Mouse (Mus musculus) ES-E14 (cell line): ENCODE data around the gene Gabbr1. TPM values are rescaled to one million over a fixed set of nuclear protein-coding genes. Genes with fewer than 3 reads are reported as not detected.
A peak's percentile ranks its signal among the peaks of the same experiment; 100 is the strongest.
"Not testable (repeated sequence)": the region's sequence is repeated elsewhere in the genome, so short reads cannot be mapped to it uniquely, and the experiment has no call there.

Experiments used
- DNase-seq: peaks from one replicate; pipeline ENCODE4 v3.0.0-alpha.2; 2013; ENCODE audit warnings: low read depth, low spot score
- H3K27ac ChIP-seq: 2 replicates; pipeline ENCODE4 v1.5.1; 2012; ENCODE audit warnings: low read depth, mild to moderate bottlenecking, low read length, moderate library complexity, mixed read lengths; ENCODE audit not compliant: poor library complexity, insufficient read depth, severe bottlenecking
- H3K36me3 ChIP-seq: 2 replicates; pipeline ENCODE4 v1.6.1; 2012; ENCODE audit warnings: mild to moderate bottlenecking, low read length, moderate library complexity, mixed read lengths; ENCODE audit not compliant: control insufficient read depth, poor library complexity, insufficient read depth, severe bottlenecking
- H3K4me1 ChIP-seq, 2 experiments: fragments of 150-350 bp in 1 of 2; sonication (generic) in 1 of 2; 2 replicates each; pipeline ENCODE4 v1.6.1; 2012; ENCODE audit warnings: low read length in 2 of 2, mild to moderate bottlenecking in 1 of 2, mixed read lengths in 1 of 2; ENCODE audit not compliant: control insufficient read depth in 2 of 2, insufficient read depth in 2 of 2, poor library complexity in 1 of 2
- H3K4me3 ChIP-seq, 2 experiments: fragments of 150-350 bp in 1 of 2; sonication (generic) in 1 of 2; 2 replicates each; pipeline ENCODE4 v1.5.1; 2012; ENCODE audit warnings: low read length in 2 of 2, low read depth in 1 of 2, mild to moderate bottlenecking in 1 of 2, mixed read lengths in 1 of 2; ENCODE audit not compliant: insufficient read depth in 1 of 2, poor library complexity in 1 of 2, severe bottlenecking in 1 of 2
- H3K9ac ChIP-seq: 2 replicates; pipeline ENCODE4 v1.6.1; 2012; ENCODE audit warnings: low read depth, mild to moderate bottlenecking, low read length, mixed read lengths; ENCODE audit not compliant: poor library complexity, insufficient read depth, severe bottlenecking
- H3K9me3 ChIP-seq: fragments of 150-350 bp; sonication (generic); 2 replicates; pipeline ENCODE4 v1.6.1; 2012; ENCODE audit warnings: low read depth, mild to moderate bottlenecking, low read length; ENCODE audit not compliant: control insufficient read depth, insufficient read depth
- CHD2 ChIP-seq: IDR thresholded peaks from 2 replicates; pipeline ENCODE4 v1.6.1; 2014; ENCODE audit warnings: mild to moderate bottlenecking, low read depth, low read length, inconsistent platforms
- HCFC1 ChIP-seq: IDR thresholded peaks from 2 replicates; pipeline ENCODE4 v1.6.1; 2012; ENCODE audit warnings: low read length, inconsistent platforms, borderline replicate concordance; ENCODE audit not compliant: insufficient read depth
- MAFK ChIP-seq: IDR thresholded peaks from 2 replicates; pipeline ENCODE4 v1.6.1; 2014; ENCODE audit warnings: mild to moderate bottlenecking, low read depth, low read length, inconsistent platforms; ENCODE audit not compliant: insufficient read depth
- ZC3H11A ChIP-seq: IDR thresholded peaks from 2 replicates; pipeline ENCODE4 v1.6.1; 2012; ENCODE audit warnings: low read depth, mild to moderate bottlenecking, inconsistent platforms, low read length, borderline replicate concordance
- ZNF384 ChIP-seq: IDR thresholded peaks from 2 replicates; pipeline ENCODE4 v1.6.1; 2012; ENCODE audit warnings: low read depth, low read length, inconsistent platforms
- in situ Hi-C, 2 experiments: fragments of 600-800 bp; cut with MboI; formaldehyde crosslinking; loops; one replicate each; pipeline ENCODE4 v1.15.1; 2025; ENCODE audit warnings: low sequenced_read_pairs in 2 of 2, inconsistent platforms in 1 of 2; ENCODE audit not compliant: unreplicated experiment in 2 of 2
- total RNA-seq: library from RNA; depleted of rRNA; stranded (reverse); fragments of 300-350 nt; gene quantifications from 2 replicates; pipeline ENCODE4 v1.2.3, GENCODE M21; 2012

Gabbr1 gene
- total RNA-seq, 1 experiment = 60.9 TPM

- Histone ChIP-seq H3K27ac (peak overlapping the region; percentile 10; the same call in 1 of the 2 replicates), H3K9ac (no peak overlapping the region)
- in situ Hi-C loops = no loop called here
These were observed 34.0 kb upstream of the Gabbr1 start for GRCm38 (mm10) chr17:37011719-37012118.

GRCm38 (mm10) chr17:37012141-37012540 is 33.6 kb upstream of the Gabbr1 start:
- no peak overlapping the region for H3K4me3 ChIP-seq
- H3K27ac ChIP-seq = peak overlapping the region; percentile 10; the same call in 1 of the 2 replicates
- H3K4me1 ChIP-seq = peaks cover 5 to 9% of the 10 kb centered on the region in 2 experiments; a peak in 3 of 4 replicates
- peaks cover 39% of the 10 kb centered on the region for H3K36me3 ChIP-seq
- H3K9me3 ChIP-seq = no peaks in the 10 kb centered on the region
- TF ChIP-seq HCFC1 (no peak), ZNF384 (no peak), MAFK (no peak), CHD2 (no peak), ZC3H11A (no peak)
- no peak overlapping the region for H3K9ac ChIP-seq
- in situ Hi-C loops = no loop called here
- DNase-seq = no peak

More at GRCm38 (mm10) chr17:37011719-37012118, 34.0 kb upstream of the Gabbr1 start:
- no peaks in the 10 kb centered on the region for H3K9me3 ChIP-seq
- peaks cover 42% of the 10 kb centered on the region for H3K36me3 ChIP-seq
- TF ChIP-seq HCFC1 (no peak), ZNF384 (no peak)
- DNase-seq = no peak
- no peak overlapping the region for H3K4me3 ChIP-seq
- peaks cover 5 to 9% of the 10 kb centered on the region in 2 experiments; a peak in 3 of 4 replicates for H3K4me1 ChIP-seq

- no peak overlapping the region for H3K27ac ChIP-seq
- DNase-seq = no peak
- H3K9ac ChIP-seq = no peak overlapping the region
- H3K4me1 ChIP-seq = peaks cover 8 to 9% of the 10 kb centered on the region in 2 experiments; a peak in 3 of 4 replicates
- TF ChIP-seq MAFK (no peak), ZNF384 (no peak), CHD2 (no peak), HCFC1 (no peak), ZC3H11A (no peak)
- H3K36me3 ChIP-seq = 0 out of 2 replicates have a peak, but pooled peaks cover under 1% of the 10 kb centered on the region
- no peaks in the 10 kb centered on the region for H3K9me3 ChIP-seq
- H3K4me3 ChIP-seq = no peak overlapping the region
- in situ Hi-C loops = no loop called here
These were observed 29.4 kb upstream of the Gabbr1 start for GRCm38 (mm10) chr17:37016333-37016732.

- no peaks in the 10 kb centered on the region for H3K9me3 ChIP-seq
- H3K36me3 ChIP-seq = no peaks in the 10 kb centered on the region
- DNase-seq = no peak
- TF ChIP-seq CHD2 (no peak), MAFK (no peak), HCFC1 (no peak), ZC3H11A (no peak), ZNF384 (no peak)
- no peak overlapping the region; the same call in 1 of the 2 replicates for H3K9ac ChIP-seq
- H3K27ac ChIP-seq = no peak overlapping the region
- H3K4me3 ChIP-seq = no peak overlapping the region
- in situ Hi-C loops = no loop called here
- peaks cover 9% of the 10 kb centered on the region in 2 experiments for H3K4me1 ChIP-seq
These were observed 27.4 kb upstream of the Gabbr1 start for GRCm38 (mm10) chr17:37018328-37018727.

GRCm38 (mm10) chr17:37019242-37019641 is 26.5 kb upstream of the Gabbr1 start:
- H3K4me1 ChIP-seq, H3K9me3 ChIP-seq, H3K27ac ChIP-seq, H3K4me3 ChIP-seq, H3K9ac ChIP-seq, H3K36me3 ChIP-seq, DNase-seq, in situ Hi-C loops: not testable (repeated sequence)
